Mouse (Mus musculus): ENCODE measurements around the gene Ube2h.

- no peak for TF ChIP-seq CTCF (IDR thresholded peaks at IDR 0.05; ENCODE audit: low read depth)
- no peak for TF ChIP-seq EP300 (IDR thresholded peaks at IDR 0.05; ENCODE audit: low read depth)
These were observed 138.0 kb downstream of the Ube2h start for GRCm38 (mm10) chr6:30166349-30166748.
